Mouse (Mus musculus) urinary bladder, postnatal 10 days (tissue): ENCODE measurements around the gene Gm49405.

ENCODE experiments used
- DNase-seq: peaks from one replicate; pipeline ENCODE4 v3.0.0; 2022; ENCODE audit warnings: low spot score

The Gm49405 gene

GRCm38 (mm10) chr19:3988066-3988465 lies 12.4 kb upstream of the Gm49405 start:
- no peak for DNase-seq

- DNase-seq, result no peak
Observed at GRCm38 (mm10) chr19:3988750-3989149, 11.7 kb upstream of the Gm49405 start.

DNA sequence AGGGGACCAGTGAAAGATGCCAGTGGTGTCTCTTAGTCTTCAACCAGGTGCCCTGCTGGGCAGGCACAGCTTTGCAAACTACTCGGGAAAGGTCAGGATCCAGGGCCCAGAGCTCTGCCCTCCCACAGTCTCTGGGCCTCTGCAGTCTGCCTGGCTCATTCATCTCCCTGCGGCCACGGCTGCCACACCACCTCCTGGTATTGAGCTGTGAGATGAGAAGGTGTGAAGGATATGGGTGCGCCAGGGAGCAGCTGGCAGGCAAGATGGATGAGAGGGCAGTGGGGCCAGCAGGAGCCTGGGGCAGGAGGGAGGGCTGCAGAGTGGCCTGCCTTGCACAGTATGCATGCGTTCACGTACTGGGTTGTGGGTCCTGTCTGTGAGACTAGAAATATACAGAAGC lies 9.6 kb upstream of the Gm49405 start:
- no peak for DNase-seq

DNA sequence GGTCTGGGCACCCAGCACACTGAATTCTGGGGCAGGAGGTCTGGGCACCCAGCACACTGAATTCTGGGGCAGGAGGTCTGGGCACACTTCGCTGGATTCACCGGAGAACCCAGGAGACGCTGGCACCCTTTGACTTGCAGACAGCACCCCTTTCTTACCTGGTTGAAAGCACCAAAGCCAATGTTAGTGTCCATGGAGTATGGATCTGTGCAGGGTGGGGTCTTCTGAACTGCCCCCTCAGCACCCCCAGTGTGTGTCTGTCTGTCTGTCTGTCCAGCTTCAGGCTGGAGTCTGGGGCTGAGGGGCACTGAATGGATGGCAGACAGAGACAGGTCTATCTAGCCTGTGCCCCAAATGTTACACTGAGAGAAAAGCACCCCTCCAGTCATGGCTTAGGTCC lies 8.9 kb upstream of the Gm49405 start:
- DNase-seq, result no peak

- DNase-seq, result no peak
Observed at GRCm38 (mm10) chr19:3991966-3992365, 8.5 kb upstream of the Gm49405 start.

- DNase-seq, result no peak
Observed at GRCm38 (mm10) chr19:3992416-3992815, 8.0 kb upstream of the Gm49405 start, which contains the start of gene Tbx10. Gene Tbx10, plus strand, starts transcription at chr19:3992752.

GRCm38 (mm10) chr19:3994932-3995331 lies 5.5 kb upstream of the Gm49405 start:
- no peak for DNase-seq

DNA sequence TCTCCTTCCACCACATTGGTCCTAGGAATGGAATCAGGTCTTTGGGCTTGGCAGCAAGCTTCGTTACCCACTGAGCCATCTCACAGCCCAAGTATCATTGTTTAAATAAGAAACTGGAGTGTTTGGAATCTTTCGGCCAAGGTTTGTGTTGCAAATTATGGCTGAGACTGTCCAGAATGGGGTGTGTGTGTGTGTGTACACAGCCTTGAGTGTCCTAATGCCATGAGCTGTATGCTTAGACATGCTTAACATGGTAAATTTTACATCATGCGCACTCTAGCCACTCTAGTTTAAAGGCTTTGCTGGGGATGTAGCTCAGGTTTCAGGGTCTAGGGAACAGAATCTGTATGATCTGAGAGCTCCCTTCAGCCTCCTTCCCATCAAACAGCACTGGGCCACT lies 4.9 kb upstream of the Gm49405 start:
- DNase-seq, result no peak

- DNase-seq, result no peak
Observed at GRCm38 (mm10) chr19:3996106-3996505, 4.3 kb upstream of the Gm49405 start.

- no peak for DNase-seq
Observed at GRCm38 (mm10) chr19:3996747-3997146, 3.7 kb upstream of the Gm49405 start.

GRCm38 (mm10) chr19:3997231-3997630 lies 3.2 kb upstream of the Gm49405 start:
- no peak for DNase-seq

- no peak for DNase-seq
Observed at GRCm38 (mm10) chr19:3998335-3998734, 2.1 kb upstream of the Gm49405 start.

DNA sequence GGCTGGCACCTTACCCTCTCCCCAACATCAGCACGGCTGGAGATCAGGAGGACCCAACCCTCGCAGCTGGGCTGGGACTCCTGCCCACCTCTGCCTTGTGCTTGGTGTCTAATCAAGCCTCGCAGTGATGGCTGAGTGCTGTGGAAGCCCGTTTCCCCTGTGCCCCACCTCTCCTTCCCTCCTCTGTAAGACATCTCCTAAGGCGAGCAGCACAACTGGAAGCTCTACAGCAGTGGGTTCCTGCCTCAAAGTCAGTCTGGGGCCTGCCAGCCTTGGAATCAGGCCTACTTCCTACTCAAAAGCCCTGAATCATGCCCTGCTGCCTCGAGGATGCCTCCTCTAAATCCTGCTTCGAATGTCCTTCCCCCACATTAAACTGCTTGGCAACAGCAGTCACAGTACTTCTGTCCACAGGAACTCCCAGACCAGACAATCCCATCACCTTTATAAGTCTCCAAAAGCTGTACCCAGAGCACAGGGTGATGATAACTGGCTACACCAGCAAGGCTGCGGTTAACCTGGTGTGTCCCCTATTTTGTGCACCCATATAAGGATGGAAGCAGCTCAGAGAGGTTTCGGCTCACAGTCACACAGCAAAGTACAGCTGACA lies 1.2 kb upstream of the Gm49405 start:
- DNase-seq, result no peak

DNA sequence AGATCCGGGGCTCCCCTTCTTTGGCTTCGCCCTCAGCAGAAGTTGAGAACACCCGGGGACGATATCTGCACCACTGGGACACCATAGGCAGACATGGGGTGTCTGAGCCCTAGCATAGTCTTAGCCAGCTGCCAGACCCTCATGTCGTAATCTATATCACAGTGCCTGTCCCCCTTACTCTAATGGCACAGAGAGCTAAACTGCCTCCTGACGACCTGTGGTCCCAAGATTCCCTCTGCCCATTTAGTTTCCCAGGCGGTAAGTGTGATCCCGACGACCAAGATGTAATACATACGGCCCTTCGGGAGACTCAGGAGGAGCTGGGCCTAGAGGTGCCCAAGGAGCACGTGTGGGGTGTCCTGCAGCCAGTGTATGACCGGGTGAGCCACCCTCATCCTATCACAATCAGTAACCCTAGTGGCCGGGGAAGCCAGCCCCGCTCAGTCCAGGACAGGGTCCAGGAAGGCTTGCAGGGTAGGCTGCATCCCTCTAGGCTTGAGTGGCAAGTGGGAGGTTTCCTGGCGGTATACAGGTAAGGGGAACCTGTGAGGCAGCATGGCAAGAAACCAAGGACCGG lies 611 bp downstream of the Gm49405 start:
- DNase-seq, result no peak

GRCm38 (mm10) chr19:4001752-4002151 lies 1.3 kb downstream of the Gm49405 start:
- DNase-seq, result no peak

DNA sequence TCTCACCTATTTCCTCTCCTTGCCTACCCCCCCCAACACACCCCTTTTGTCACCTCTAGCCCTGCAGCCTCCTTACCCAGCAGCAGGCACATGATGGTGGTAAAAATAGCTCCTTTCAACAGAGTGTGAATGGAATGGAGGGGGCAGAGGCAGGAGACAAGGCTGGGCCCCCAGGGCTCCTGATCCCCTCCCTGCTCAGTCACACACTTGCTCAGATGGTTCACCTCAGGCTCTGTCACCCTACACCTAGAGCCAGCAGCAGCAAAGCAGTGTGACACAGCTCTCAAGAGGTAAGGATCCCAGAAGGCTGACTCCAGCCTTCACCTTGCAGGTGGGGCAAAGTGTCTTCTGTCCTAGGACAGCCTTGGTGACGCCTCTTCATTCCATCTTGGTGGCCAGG lies 2.7 kb downstream of the Gm49405 start, which contains the start of gene Doc2g:
Gene Doc2g, plus strand, starts transcription at position 202 of the 400 bp plus-strand sequence.
- DNase-seq, result no peak

- DNase-seq, result no peak
Observed at GRCm38 (mm10) chr19:4003641-4004040, 3.2 kb downstream of the Gm49405 start.

DNA sequence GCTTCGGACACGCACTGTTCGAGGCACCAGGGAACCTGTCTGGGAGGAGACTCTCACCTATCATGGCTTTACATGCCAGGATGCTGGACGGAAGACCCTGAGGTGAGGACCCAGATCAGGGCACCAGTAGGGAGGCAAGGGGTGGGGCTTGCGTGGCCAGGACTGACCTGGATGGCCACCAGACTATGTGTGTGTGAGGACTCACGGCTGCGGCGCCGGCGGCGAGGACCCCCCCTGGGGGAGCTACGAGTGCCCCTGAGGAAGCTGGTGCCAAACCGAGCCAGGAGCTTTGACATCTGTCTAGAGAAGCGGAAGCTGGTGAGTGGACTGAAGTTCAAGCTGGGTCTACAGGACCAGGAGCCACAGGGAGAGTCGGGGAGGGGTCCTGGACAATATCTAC lies 3.9 kb downstream of the Gm49405 start:
- DNase-seq, result peak; percentile 7

- DNase-seq, result no peak
Observed at GRCm38 (mm10) chr19:4005091-4005490, 4.7 kb downstream of the Gm49405 start.

- no peak for DNase-seq
Observed at GRCm38 (mm10) chr19:4005971-4006370, 5.5 kb downstream of the Gm49405 start.

DNA sequence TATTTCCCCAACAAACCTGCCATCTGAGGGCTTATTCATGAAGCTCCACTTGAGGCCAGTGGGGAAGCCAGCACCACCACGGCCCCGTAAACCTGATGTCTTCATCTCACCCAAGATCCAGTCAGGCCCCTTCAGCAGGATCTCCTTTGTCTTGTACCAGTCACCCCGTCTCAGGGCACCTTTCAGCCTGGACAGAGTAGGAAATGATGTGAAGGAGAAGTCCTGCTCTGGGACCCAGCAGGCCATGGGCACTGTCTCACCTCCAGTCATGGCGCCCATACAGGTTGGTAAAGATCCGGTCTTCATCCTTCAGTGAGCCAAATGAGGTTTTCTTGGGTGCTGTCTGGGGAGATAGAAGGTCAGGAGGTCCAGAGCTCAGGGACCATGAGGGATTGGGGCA lies 10.7 kb downstream of the Gm49405 start:
- no peak for DNase-seq

DNA sequence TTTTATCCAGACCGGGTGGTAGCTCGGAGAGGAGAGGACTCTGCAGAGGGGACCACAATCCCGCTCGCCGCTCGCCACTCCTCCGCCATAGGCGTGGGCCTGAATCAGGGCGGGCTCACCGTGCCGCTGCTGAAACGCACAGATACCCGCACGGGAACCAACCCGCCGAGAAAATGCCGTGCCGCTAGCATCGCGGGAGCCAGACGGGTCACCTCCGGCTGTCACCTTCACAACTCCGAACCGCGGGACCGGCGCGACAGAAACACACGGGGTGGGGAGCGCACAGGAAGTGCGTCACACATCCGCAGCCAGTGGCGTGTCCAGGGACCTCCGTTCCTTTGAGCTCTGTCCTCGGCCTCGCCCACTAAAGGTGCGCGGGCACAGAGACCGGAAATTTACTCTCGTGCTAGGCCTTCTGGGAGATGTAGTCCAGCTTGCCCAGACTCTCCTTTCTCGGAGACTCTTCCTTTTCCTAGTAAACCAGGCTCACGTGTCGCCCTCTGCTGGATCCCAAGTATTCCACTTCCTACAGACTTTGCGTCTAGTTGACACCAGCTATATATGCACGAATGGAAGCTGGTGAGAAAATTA lies 12.1 kb downstream of the Gm49405 start, which contains the start of gene Ndufv1:
Gene Ndufv1, minus strand, starts transcription at position 375 of the 591 bp plus-strand sequence.
- peak; percentile 81 for DNase-seq

DNA sequence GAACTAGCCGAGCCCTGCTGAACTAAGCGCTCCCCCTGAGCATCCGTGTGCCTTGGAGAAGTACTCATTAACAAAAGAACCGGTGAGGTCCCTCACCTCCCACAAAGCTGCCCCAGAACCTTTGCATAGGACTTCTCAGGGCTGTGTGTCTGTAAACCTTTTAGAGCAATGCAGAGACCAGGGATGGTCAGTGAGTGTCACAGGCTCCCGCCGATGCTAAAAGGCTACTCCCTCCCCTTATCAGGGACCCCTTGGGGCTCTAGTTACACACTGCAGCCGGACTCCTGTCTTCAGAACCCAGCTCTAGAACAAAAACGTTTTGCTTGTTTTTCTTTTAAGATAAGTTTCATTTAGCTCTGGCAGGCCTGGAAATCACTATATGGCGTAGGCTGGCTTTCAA lies 12.6 kb downstream of the Gm49405 start:
- no peak for DNase-seq

- no peak for DNase-seq
Observed at GRCm38 (mm10) chr19:4014802-4015201, 14.4 kb downstream of the Gm49405 start.
